ENCODE assay signal across 15 mouse cellular contexts in genomic region chr2:123194533-123194932, GRCm38 (mm10).
DNase-seq lines count a peak whose midpoint lies in the region; ATAC-seq and TF ChIP-seq lines count a peak whose summit lies in the region.
"Had no signal": no experiment of that assay in that cellular context is flagged by ENCODE, and none has a peak within 500 bp of the region (broad histone marks: within the 10 kb centered on the region; RNA-seq: fewer than 3 reads in every experiment).

No protein-coding gene starts in this region.

- DNase-seq in hindbrain, postnatal 0 days (ENCODE audit: low spot score) = peak; percentile 64
- DNase-seq in midbrain, postnatal 0 days (ENCODE audit: low spot score) = peak; percentile 49
- DNase-seq in midbrain, embryonic 11.5 days (ENCODE audit: low spot score, missing footprints) = no peak
- peak; percentile 24 for DNase-seq in embryonic facial prominence, embryonic 14.5 days (ENCODE audit: low spot score)
- peak; percentile 6 for DNase-seq in left cerebral cortex, postnatal 4 days
- DNase-seq in spleen, postnatal 4 days (ENCODE audit: low spot score in 2 of 2) = no peak
- DNase-seq: adrenal gland, postnatal 10 days; gastrocnemius, postnatal 10 days; heart, postnatal 4 days; kidney, adult 2 months; lung, postnatal 10 days had no signal

- H3K27me3 ChIP-seq in hindbrain, postnatal 0 days (ENCODE audit: insufficient read depth, low read length) = no peaks in the 10 kb centered on the region
- H3K27me3 ChIP-seq in hindbrain, embryonic 16.5 days (replicated peaks; ENCODE audit: control insufficient read depth, insufficient read depth, low read length) = no peaks in the 10 kb centered on the region
- H3K27me3 ChIP-seq in midbrain, postnatal 0 days (ENCODE audit: insufficient read depth, low read length) = no peaks in the 10 kb centered on the region
- H3K27me3 ChIP-seq in midbrain, embryonic 11.5 days (ENCODE audit: control insufficient read depth, insufficient read depth, low read length) = no peaks in the 10 kb centered on the region
- no peaks in the 10 kb centered on the region for H3K27me3 ChIP-seq in embryonic facial prominence, embryonic 14.5 days (replicated peaks; ENCODE audit: control insufficient read depth, insufficient read depth, low read length)
- H3K27me3 ChIP-seq: midbrain, embryonic 13.5 days; neural tube, embryonic 12.5 days had no signal

- H3K9ac ChIP-seq in hindbrain, postnatal 0 days (replicated peaks; ENCODE audit: low read length) = no peak overlapping the region
- no peak overlapping the region for H3K9ac ChIP-seq in hindbrain, embryonic 16.5 days (ENCODE audit: low read depth, low read length)
- no peak overlapping the region for H3K9ac ChIP-seq in midbrain, postnatal 0 days (replicated peaks; ENCODE audit: low read length, poor library complexity, severe bottlenecking)
- no peak overlapping the region for H3K9ac ChIP-seq in midbrain, embryonic 11.5 days (ENCODE audit: low read length)
- H3K9ac ChIP-seq in embryonic facial prominence, embryonic 14.5 days (ENCODE audit: low read depth, low read length) = no peak overlapping the region
- H3K9ac ChIP-seq: midbrain, embryonic 13.5 days; neural tube, embryonic 12.5 days had no signal

- H3K4me1 ChIP-seq in hindbrain, postnatal 0 days (ENCODE audit: insufficient read depth, low read length) = no peaks in the 10 kb centered on the region
- no peaks in the 10 kb centered on the region for H3K4me1 ChIP-seq in hindbrain, embryonic 16.5 days (ENCODE audit: control insufficient read depth, insufficient read depth, low read depth, low read length)
- H3K4me1 ChIP-seq in midbrain, postnatal 0 days (ENCODE audit: insufficient read depth, low read length) = peaks cover 3% of the 10 kb centered on the region; the same call in 1 of the 2 replicates
- no peaks in the 10 kb centered on the region for H3K4me1 ChIP-seq in midbrain, embryonic 11.5 days (ENCODE audit: control insufficient read depth, insufficient read depth, low read length)
- no peaks in the 10 kb centered on the region for H3K4me1 ChIP-seq in embryonic facial prominence, embryonic 14.5 days (ENCODE audit: control insufficient read depth, insufficient read depth, low read length)
- H3K4me1 ChIP-seq: midbrain, embryonic 13.5 days; neural tube, embryonic 12.5 days had no signal

- WGBS in hindbrain, postnatal 0 days = 50% methylated on average over 1 of the region's 1 CpGs
- 63% methylated on average over 1 of the region's 1 CpGs for WGBS in hindbrain, embryonic 16.5 days
- 60% methylated on average over 1 of the region's 1 CpGs for WGBS in midbrain, postnatal 0 days
- 26% methylated on average over 1 of the region's 1 CpGs for WGBS in midbrain, embryonic 11.5 days
- 21% methylated on average over 1 of the region's 1 CpGs for WGBS in embryonic facial prominence, embryonic 14.5 days

- H3K27ac ChIP-seq in hindbrain, postnatal 0 days = no peak overlapping the region
- no peak overlapping the region for H3K27ac ChIP-seq in hindbrain, embryonic 16.5 days (ENCODE audit: low read depth, low read length)
- H3K27ac ChIP-seq in midbrain, postnatal 0 days (ENCODE audit: low read depth, low read length) = no peak overlapping the region
- no peak overlapping the region for H3K27ac ChIP-seq in midbrain, embryonic 11.5 days (ENCODE audit: low read depth, low read length)
- no peak overlapping the region for H3K27ac ChIP-seq in embryonic facial prominence, embryonic 14.5 days (replicated peaks; ENCODE audit: low read depth, low read length)
- H3K27ac ChIP-seq: midbrain, embryonic 13.5 days; neural tube, embryonic 12.5 days had no signal

- H3K4me2 ChIP-seq in hindbrain, postnatal 0 days (ENCODE audit: low read depth, low read length) = no peak overlapping the region
- no peak overlapping the region for H3K4me2 ChIP-seq in hindbrain, embryonic 16.5 days (ENCODE audit: low read length)
- H3K4me2 ChIP-seq in midbrain, postnatal 0 days (ENCODE audit: low read depth, low read length, poor library complexity, severe bottlenecking) = no peak overlapping the region
- no peak overlapping the region for H3K4me2 ChIP-seq in midbrain, embryonic 11.5 days
- H3K4me2 ChIP-seq in embryonic facial prominence, embryonic 14.5 days (ENCODE audit: low read depth, low read length) = no peak overlapping the region
- H3K4me2 ChIP-seq: heart, embryonic 11.5 days; midbrain, embryonic 13.5 days; neural tube, embryonic 12.5 days had no signal

- no peak for ATAC-seq in hindbrain, postnatal 0 days
- no peak for ATAC-seq in hindbrain, embryonic 16.5 days
- ATAC-seq in midbrain, postnatal 0 days (ENCODE audit: low FRiP score) = no peak
- ATAC-seq in midbrain, embryonic 11.5 days (ENCODE audit: low FRiP score) = no peak
- no peak; the same call in 1 of the 2 replicates for ATAC-seq in embryonic facial prominence, embryonic 14.5 days (ENCODE audit: low read depth)
- ATAC-seq: midbrain, embryonic 13.5 days had no signal

- no peaks in the 10 kb centered on the region for H3K36me3 ChIP-seq in hindbrain, postnatal 0 days (ENCODE audit: insufficient read depth, low read length)
- no peaks in the 10 kb centered on the region for H3K36me3 ChIP-seq in hindbrain, embryonic 16.5 days (ENCODE audit: control insufficient read depth, insufficient read depth, low read length)
- H3K36me3 ChIP-seq in midbrain, postnatal 0 days (ENCODE audit: insufficient read depth, low read length) = no peaks in the 10 kb centered on the region
- H3K36me3 ChIP-seq in midbrain, embryonic 11.5 days (ENCODE audit: control insufficient read depth, insufficient read depth, low read length) = no peaks in the 10 kb centered on the region
- H3K36me3 ChIP-seq in embryonic facial prominence, embryonic 14.5 days (ENCODE audit: control insufficient read depth, insufficient read depth, low read length) = no peaks in the 10 kb centered on the region
- H3K36me3 ChIP-seq: midbrain, embryonic 13.5 days; neural tube, embryonic 12.5 days had no signal

- no peak overlapping the region for H3K4me3 ChIP-seq in hindbrain, postnatal 0 days (ENCODE audit: low read length)
- no peak overlapping the region for H3K4me3 ChIP-seq in hindbrain, embryonic 16.5 days (ENCODE audit: low read length)
- H3K4me3 ChIP-seq in midbrain, postnatal 0 days (ENCODE audit: low read depth, low read length) = no peak overlapping the region
- no peak overlapping the region for H3K4me3 ChIP-seq in midbrain, embryonic 11.5 days (ENCODE audit: low read depth, low read length)
- no peak overlapping the region for H3K4me3 ChIP-seq in embryonic facial prominence, embryonic 14.5 days (ENCODE audit: low read depth, low read length)
- H3K4me3 ChIP-seq: midbrain, embryonic 13.5 days; neural tube, embryonic 12.5 days had no signal

- peak; percentile 54 for TF ChIP-seq CTCF in hindbrain, postnatal 0 days (IDR thresholded peaks at IDR 0.05; ENCODE audit: low read depth)
- TF ChIP-seq CTCF in midbrain, postnatal 0 days (IDR thresholded peaks at IDR 0.05) = peak; percentile 56

- intact Hi-C loops in left cerebral cortex, postnatal 4 days (cut with DNase I) = no loop called here

- H3K9me3 ChIP-seq in hindbrain, postnatal 0 days (ENCODE audit: low read length) = no peaks in the 10 kb centered on the region
- H3K9me3 ChIP-seq in hindbrain, embryonic 16.5 days (ENCODE audit: control insufficient read depth, low read length) = no peaks in the 10 kb centered on the region
- no peaks in the 10 kb centered on the region for H3K9me3 ChIP-seq in midbrain, postnatal 0 days (ENCODE audit: low read length)
- H3K9me3 ChIP-seq in midbrain, embryonic 11.5 days (ENCODE audit: control insufficient read depth, low read length) = no peaks in the 10 kb centered on the region
- H3K9me3 ChIP-seq in embryonic facial prominence, embryonic 14.5 days (ENCODE audit: control insufficient read depth, low read length) = no peaks in the 10 kb centered on the region
- H3K9me3 ChIP-seq: midbrain, embryonic 13.5 days; neural tube, embryonic 12.5 days had no signal

Comparison
In these comparisons a context has a peak if more than half of its experiments do, and no peak if none do; other contexts are left out.
1. DNase-seq: peak in hindbrain, postnatal 0 days (single experiment), midbrain, postnatal 0 days (single experiment), embryonic facial prominence, embryonic 14.5 days (single experiment) and left cerebral cortex, postnatal 4 days (single experiment); none in midbrain, embryonic 11.5 days (single experiment) and spleen, postnatal 4 days (0 of 2).